Mouse (Mus musculus): Measurements from ENCODE around the gene Hemk1. TPM values are rescaled to one million over a fixed set of nuclear protein-coding genes. Genes with fewer than 3 reads are reported as not detected.

Hemk1 gene
- polyA plus RNA-seq, 1 experiment = 17.7 TPM

DNA sequence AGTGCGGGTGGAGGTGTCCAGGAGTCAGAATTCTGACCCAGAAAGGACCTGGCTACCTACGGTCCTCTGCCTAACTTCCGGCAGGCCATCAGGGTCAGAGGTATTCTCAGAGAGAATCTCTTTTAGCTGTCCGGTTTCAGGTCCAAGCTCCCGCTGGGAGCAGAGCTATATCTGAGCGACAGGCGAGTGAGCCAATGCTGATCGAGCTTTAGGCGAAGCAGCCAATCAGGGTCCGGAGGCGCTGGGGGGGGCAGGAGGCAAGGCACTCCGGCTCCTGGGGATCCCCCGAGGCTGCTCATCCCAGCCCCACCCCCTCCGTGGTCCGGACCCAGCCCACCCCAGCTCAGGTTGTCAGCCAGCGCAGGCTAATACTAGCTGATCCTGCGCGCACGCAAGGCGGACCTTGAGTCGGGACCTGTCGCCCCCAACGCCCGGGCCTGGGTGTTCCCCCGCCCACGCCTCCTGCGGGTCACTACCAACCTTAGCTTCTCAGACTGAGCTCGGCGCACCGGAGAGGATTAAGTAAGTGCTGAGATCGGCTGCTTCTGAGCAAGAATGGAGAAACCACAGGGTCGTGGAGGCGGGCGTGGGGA, 2.2 kb upstream of the Hemk1 start, which contains the start of gene 6430571L13Rik:
Gene 6430571L13Rik, plus strand, starts transcription at position 336 of the 593 bp plus-strand sequence.
- no peaks in the 10 kb centered on the region for H3K36me3 ChIP-seq (ENCODE audit: control insufficient read depth, insufficient read depth)
- TF ChIP-seq MAX (IDR thresholded peaks at IDR 0.05; ENCODE audit: low read depth) (no peak), POLR2A (IDR thresholded peaks at IDR 0.05; ENCODE audit: insufficient read length, low read depth) (no peak), POLR2AphosphoS2 (IDR thresholded peaks at IDR 0.05; ENCODE audit: insufficient read length, low read depth) (no peak)
- H3K4me3 ChIP-seq = peak within 1 kb of the TSS; percentile 18
- peaks cover 16% of the 10 kb centered on the region for H3K27me3 ChIP-seq (ENCODE audit: control insufficient read depth, insufficient read depth, insufficient read length)
- H3K4me2 ChIP-seq (ENCODE audit: low read depth) = peak within 1 kb of the TSS; percentile 79
- no peaks in the 10 kb centered on the region for H3K79me2 ChIP-seq (ENCODE audit: control insufficient read depth, insufficient read depth)
- H3ac ChIP-seq (ENCODE audit: control insufficient read depth, insufficient read length) = no peak within 1 kb of the TSS

DNA sequence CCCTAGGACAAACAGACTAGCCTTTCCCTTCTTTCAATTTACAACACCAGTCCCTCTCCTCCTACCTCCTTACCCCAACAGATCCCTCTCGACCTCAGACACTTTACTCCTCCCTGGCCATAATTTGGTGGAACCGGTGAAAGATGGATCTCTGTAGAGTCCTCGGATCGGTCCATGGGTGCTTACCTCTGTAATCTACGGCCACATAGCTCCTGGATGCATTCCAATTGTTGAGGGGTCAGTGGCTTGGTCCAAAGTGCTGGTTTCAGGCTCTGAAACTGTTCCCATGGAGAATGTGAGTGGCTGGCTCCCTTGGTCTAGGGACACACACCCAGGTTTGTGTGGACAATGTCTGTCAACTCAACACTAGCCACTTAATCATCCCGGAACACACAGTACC, 1.8 kb downstream of the Hemk1 start:
- Histone ChIP-seq H3K36me3 (ENCODE audit: control insufficient read depth, insufficient read depth) (no peaks in the 10 kb centered on the region), H3K27me3 (ENCODE audit: control insufficient read depth, insufficient read depth, insufficient read length) (no peaks in the 10 kb centered on the region), H3ac (ENCODE audit: control insufficient read depth, insufficient read length) (no peak overlapping the region), H3K4me2 (ENCODE audit: low read depth) (no peak overlapping the region), H3K4me3 (no peak overlapping the region), H3K79me2 (ENCODE audit: control insufficient read depth, insufficient read depth) (no peaks in the 10 kb centered on the region)
- TF ChIP-seq TCF12 (IDR thresholded peaks at IDR 0.05; ENCODE audit: insufficient read depth, poor library complexity, severe bottlenecking) (no peak), MAX (IDR thresholded peaks at IDR 0.05; ENCODE audit: low read depth) (no peak), POLR2A (IDR thresholded peaks at IDR 0.05; ENCODE audit: insufficient read length, low read depth) (no peak), E2F4 (IDR thresholded peaks at IDR 0.05; ENCODE audit: insufficient read depth) (no peak), REST (IDR thresholded peaks at IDR 0.05; ENCODE audit: insufficient read depth, insufficient read length) (no peak), SRF (IDR thresholded peaks at IDR 0.05; ENCODE audit: control insufficient read depth, insufficient read length, low read depth) (no peak), MYOD1 (IDR thresholded peaks at IDR 0.05; ENCODE audit: control insufficient read depth in 1 of 3, insufficient read length in 2 of 3, low read depth in 2 of 3) (no peak), POLR2AphosphoS2 (IDR thresholded peaks at IDR 0.05; ENCODE audit: insufficient read length, low read depth) (no peak), MYOG (IDR thresholded peaks at IDR 0.05; ENCODE audit: control insufficient read depth in 1 of 3, insufficient read depth in 1 of 3, insufficient read length in 2 of 3, low read depth in 2 of 3) (no peak), TCF3 (IDR thresholded peaks at IDR 0.05; ENCODE audit: insufficient read length, low read depth) (no peak), USF1 (IDR thresholded peaks at IDR 0.05; ENCODE audit: low read depth) (no peak), CEBPB (IDR thresholded peaks at IDR 0.05; ENCODE audit: insufficient read depth, poor library complexity, severe bottlenecking) (no peak)

GRCm38 (mm10) chr9:107335909-107336308, 2.2 kb downstream of the Hemk1 start:
- Histone ChIP-seq H3K36me3 (ENCODE audit: control insufficient read depth, insufficient read depth) (no peaks in the 10 kb centered on the region), H3K4me2 (ENCODE audit: low read depth) (no peak overlapping the region), H3ac (ENCODE audit: control insufficient read depth, insufficient read length) (no peak overlapping the region), H3K79me2 (ENCODE audit: control insufficient read depth, insufficient read depth) (no peaks in the 10 kb centered on the region), H3K4me3 (no peak overlapping the region), H3K27me3 (ENCODE audit: control insufficient read depth, insufficient read depth, insufficient read length) (no peaks in the 10 kb centered on the region)
- TF ChIP-seq USF1 (IDR thresholded peaks at IDR 0.05; ENCODE audit: low read depth) = no peak
- TF ChIP-seq MYOG (IDR thresholded peaks at IDR 0.05; ENCODE audit: control insufficient read depth in 1 of 3, insufficient read depth in 1 of 3, insufficient read length in 2 of 3, low read depth in 2 of 3) = no peak
- TF ChIP-seq TCF3 (IDR thresholded peaks at IDR 0.05; ENCODE audit: insufficient read length, low read depth) = no peak
- no peak for TF ChIP-seq POLR2AphosphoS2 (IDR thresholded peaks at IDR 0.05; ENCODE audit: insufficient read length, low read depth)
- no peak for TF ChIP-seq SRF (IDR thresholded peaks at IDR 0.05; ENCODE audit: control insufficient read depth, insufficient read length, low read depth)
- TF ChIP-seq MYOD1 (IDR thresholded peaks at IDR 0.05; ENCODE audit: control insufficient read depth in 1 of 3, insufficient read length in 2 of 3, low read depth in 2 of 3) = no peak
- TF ChIP-seq CEBPB (IDR thresholded peaks at IDR 0.05; ENCODE audit: insufficient read depth, poor library complexity, severe bottlenecking) = no peak
- no peak for TF ChIP-seq TCF12 (IDR thresholded peaks at IDR 0.05; ENCODE audit: insufficient read depth, poor library complexity, severe bottlenecking)
- no peak for TF ChIP-seq E2F4 (IDR thresholded peaks at IDR 0.05; ENCODE audit: insufficient read depth)
- TF ChIP-seq REST (IDR thresholded peaks at IDR 0.05; ENCODE audit: insufficient read depth, insufficient read length) = no peak
- TF ChIP-seq POLR2A (IDR thresholded peaks at IDR 0.05; ENCODE audit: insufficient read length, low read depth) = no peak
- no peak for TF ChIP-seq MAX (IDR thresholded peaks at IDR 0.05; ENCODE audit: low read depth)

DNA sequence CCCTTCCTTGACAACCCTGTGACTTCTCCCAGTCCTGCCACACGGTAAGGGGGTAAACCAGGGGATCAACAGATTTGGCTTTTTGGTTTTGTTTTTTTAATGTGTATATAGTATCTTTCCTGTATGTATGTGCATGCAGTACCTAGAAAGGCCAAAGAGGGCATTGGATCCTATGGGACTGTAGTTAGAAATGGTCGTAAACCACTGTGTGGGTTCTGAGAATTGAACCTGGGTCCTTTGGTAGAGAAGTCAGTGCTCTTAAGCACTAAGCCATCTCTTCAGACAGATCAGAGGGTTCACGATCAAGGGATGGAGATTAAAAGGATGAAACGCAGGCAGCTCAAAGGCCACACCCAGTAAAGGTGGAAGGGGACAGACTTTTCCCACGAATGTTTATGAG, 3.1 kb downstream of the Hemk1 start:
- no peak overlapping the region for H3K4me3 ChIP-seq
- no peaks in the 10 kb centered on the region for H3K27me3 ChIP-seq (ENCODE audit: control insufficient read depth, insufficient read depth, insufficient read length)
- H3K4me2 ChIP-seq (ENCODE audit: low read depth) = no peak overlapping the region
- H3ac ChIP-seq (ENCODE audit: control insufficient read depth, insufficient read length) = no peak overlapping the region
- H3K79me2 ChIP-seq (ENCODE audit: control insufficient read depth, insufficient read depth) = no peaks in the 10 kb centered on the region
- H3K36me3 ChIP-seq (ENCODE audit: control insufficient read depth, insufficient read depth) = no peaks in the 10 kb centered on the region
- TF ChIP-seq USF1 (IDR thresholded peaks at IDR 0.05; ENCODE audit: low read depth) (no peak), REST (IDR thresholded peaks at IDR 0.05; ENCODE audit: insufficient read depth, insufficient read length) (no peak), CEBPB (IDR thresholded peaks at IDR 0.05; ENCODE audit: insufficient read depth, poor library complexity, severe bottlenecking) (no peak), TCF3 (IDR thresholded peaks at IDR 0.05; ENCODE audit: insufficient read length, low read depth) (no peak), POLR2AphosphoS2 (IDR thresholded peaks at IDR 0.05; ENCODE audit: insufficient read length, low read depth) (no peak), TCF12 (IDR thresholded peaks at IDR 0.05; ENCODE audit: insufficient read depth, poor library complexity, severe bottlenecking) (no peak), MAX (IDR thresholded peaks at IDR 0.05; ENCODE audit: low read depth) (no peak)

GRCm38 (mm10) chr9:107334356-107334755, 3.8 kb downstream of the Hemk1 start:
- Histone ChIP-seq H3K4me3 (no peak overlapping the region), H3K27me3 (ENCODE audit: control insufficient read depth, insufficient read depth, insufficient read length) (no peaks in the 10 kb centered on the region), H3K79me2 (ENCODE audit: control insufficient read depth, insufficient read depth) (no peaks in the 10 kb centered on the region), H3K36me3 (ENCODE audit: control insufficient read depth, insufficient read depth) (no peaks in the 10 kb centered on the region), H3ac (ENCODE audit: control insufficient read depth, insufficient read length) (no peak overlapping the region), H3K4me2 (ENCODE audit: low read depth) (no peak overlapping the region)
- TF ChIP-seq E2F4 (IDR thresholded peaks at IDR 0.05; ENCODE audit: insufficient read depth) = no peak
- no peak for TF ChIP-seq USF1 (IDR thresholded peaks at IDR 0.05; ENCODE audit: low read depth)
- no peak for TF ChIP-seq POLR2AphosphoS2 (IDR thresholded peaks at IDR 0.05; ENCODE audit: insufficient read length, low read depth)
- TF ChIP-seq REST (IDR thresholded peaks at IDR 0.05; ENCODE audit: insufficient read depth, insufficient read length) = no peak
